8 mouse cellular contexts compared by ENCODE assay signal in the genomic region with DNA sequence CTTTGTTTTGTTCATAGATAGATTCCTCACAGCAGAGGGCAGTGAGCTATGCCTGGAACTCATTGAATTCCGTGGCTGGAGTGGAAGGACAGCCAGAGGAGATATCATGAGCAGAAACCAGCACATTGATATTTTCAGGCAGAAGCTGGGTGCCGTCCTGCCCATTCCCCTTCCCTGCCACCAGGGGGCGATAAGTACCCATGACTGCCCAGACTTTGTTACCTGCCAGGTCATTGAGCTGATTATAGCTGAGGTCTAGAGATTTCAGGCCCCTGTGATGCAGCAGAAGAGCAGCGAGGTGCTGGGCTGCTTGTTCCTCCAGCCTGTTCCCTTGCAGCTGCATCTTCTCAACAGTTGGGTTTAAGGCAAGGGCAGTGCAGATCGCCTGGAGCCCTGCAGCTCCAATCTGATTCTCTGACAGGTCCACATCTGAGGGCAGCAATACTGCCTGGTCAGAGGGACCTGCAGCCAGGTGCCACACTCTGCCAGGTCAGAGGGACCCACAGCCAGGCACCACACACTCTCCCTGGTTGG. TPM values are rescaled to one million over a fixed set of nuclear protein-coding genes. Genes with fewer than 3 reads are reported as not detected.
DNase-seq lines count a peak whose midpoint lies in the region; ATAC-seq and TF ChIP-seq lines count a peak whose summit lies in the region.

No protein-coding gene starts in this region.

- 0 out of 2 replicates have a peak, but pooled peaks have one; percentile 9 for ATAC-seq in intestine, postnatal 0 days

- no peak for TF ChIP-seq POLR2A in cortical plate, adult 2 months (IDR thresholded peaks at IDR 0.05; ENCODE audit: extremely low read depth, insufficient read depth, low read length)

- no peaks in the 10 kb centered on the region for H3K9me3 ChIP-seq in intestine, postnatal 0 days (ENCODE audit: control insufficient read depth)
- no peaks in the 10 kb centered on the region for H3K9me3 ChIP-seq in midbrain, embryonic 10.5 days (replicated peaks)

- no peaks in the 10 kb centered on the region for H3K36me3 ChIP-seq in intestine, postnatal 0 days (ENCODE audit: control insufficient read depth, insufficient read depth)
- no peaks in the 10 kb centered on the region for H3K36me3 ChIP-seq in midbrain, embryonic 10.5 days

- no peak overlapping the region for H3K9ac ChIP-seq in intestine, postnatal 0 days (ENCODE audit: low read depth, low read length)

- peak; percentile 48 for DNase-seq in ovary, adult 18-20 months (ENCODE audit: low spot score)
- no peak for DNase-seq in ovary, postnatal 10 days (ENCODE audit: low spot score)
- DNase-seq in gastrocnemius, postnatal 25 days: peak; percentile 35
- peak; percentile 73 for DNase-seq in left cerebral cortex, postnatal 4 days
- peak; percentile 76 for DNase-seq in midbrain, embryonic 10.5 days (ENCODE audit: low spot score)
- DNase-seq in skeletal muscle tissue, adult 2 months (ENCODE audit: low read depth, low spot score): peak; percentile 54

- WGBS in intestine, postnatal 0 days: 3% methylated on average over 5 of the region's 5 CpGs
- under 1% methylated on average over 5 of the region's 5 CpGs for WGBS in midbrain, embryonic 10.5 days

- intact Hi-C loops in left cerebral cortex, postnatal 4 days (cut with DNase I): loop anchor here (5.0 kb wide), 1 partner anchor 59 kb away; a partner anchor contains a TSS

- H3K27me3 ChIP-seq in intestine, postnatal 0 days (replicated peaks; ENCODE audit: control insufficient read depth, insufficient read depth, low read length): no peaks in the 10 kb centered on the region
- H3K27me3 ChIP-seq in midbrain, embryonic 10.5 days (ENCODE audit: low read depth, poor library complexity, severe bottlenecking): peaks cover 39% of the 10 kb centered on the region

- H3K27ac ChIP-seq in cortical plate, adult 2 months (ENCODE audit: insufficient read depth, low read length): no peak overlapping the region
- H3K27ac ChIP-seq in intestine, postnatal 0 days (ENCODE audit: low read depth, low read length): no peak overlapping the region
- peak overlapping the region; percentile 87 for H3K27ac ChIP-seq in midbrain, embryonic 10.5 days (replicated peaks)

- peak; percentile 96 for TF ChIP-seq CTCF in cortical plate, adult 2 months (IDR thresholded peaks at IDR 0.05; ENCODE audit: extremely low read depth, insufficient read depth, low read length)
- peak; percentile 99 for TF ChIP-seq CTCF in intestine, postnatal 0 days (IDR thresholded peaks at IDR 0.05; ENCODE audit: low read depth)

- peaks cover 7% of the 10 kb centered on the region; the same call in 1 of the 2 replicates for H3K4me1 ChIP-seq in cortical plate, adult 2 months (ENCODE audit: control insufficient read depth, insufficient read depth, low read length)
- H3K4me1 ChIP-seq in intestine, postnatal 0 days (replicated peaks; ENCODE audit: control insufficient read depth, insufficient read depth, low read length): no peaks in the 10 kb centered on the region; the same call in none of the 2 replicates
- H3K4me1 ChIP-seq in midbrain, embryonic 10.5 days: peaks cover 77% of the 10 kb centered on the region

- H3K4me2 ChIP-seq in intestine, postnatal 0 days (replicated peaks; ENCODE audit: low read depth): peak overlapping the region; percentile 51

- no peak overlapping the region for H3K4me3 ChIP-seq in cortical plate, adult 2 months (ENCODE audit: insufficient read depth, low read length)
- H3K4me3 ChIP-seq in intestine, postnatal 0 days (ENCODE audit: low read depth, low read length): no peak overlapping the region
- peak overlapping the region; percentile 45 for H3K4me3 ChIP-seq in midbrain, embryonic 10.5 days

RNA-seq across cellular contexts. Expression of a gene that starts 3.0 kb away (rescaled TPM):
- polyA plus RNA-seq in cortical plate, adult 2 months (2012; rRNA removed): 1.4 and 1.5 TPM in 2 replicates
- total RNA-seq in gastrocnemius, postnatal 25 days (2021): 1 to 10 TPM; 1.2 to 2.0 TPM
- 0.44 and 0.80 TPM in 2 replicates for polyA plus RNA-seq in intestine, postnatal 0 days (2015; fragmentation: Nextera tagmentation; extraction: Ambion mirVana)
- 1 to 10 TPM in 1 of 2 experiments, under 1 TPM in 1; 0.68 to 1.4 TPM for total RNA-seq in left cerebral cortex, postnatal 4 days (2021)
- 0.17 and 0.27 TPM in 2 replicates for polyA plus RNA-seq in midbrain, embryonic 10.5 days (2016; fragmentation: Nextera tagmentation; extraction: Ambion mirVana)

RNA-seq across cellular contexts. Expression of a gene that starts 3.7 kb away (rescaled TPM):
- 2.9 and 3.2 TPM in 2 replicates for polyA plus RNA-seq in cortical plate, adult 2 months (2012; rRNA removed)
- 1 to 10 TPM; 8.7 to 9.1 TPM for total RNA-seq in gastrocnemius, postnatal 25 days (2021)
- polyA plus RNA-seq in intestine, postnatal 0 days (2015; fragmentation: Nextera tagmentation; extraction: Ambion mirVana): 0.73 and 1.1 TPM in 2 replicates
- under 1 TPM; 0.36 to 0.68 TPM for total RNA-seq in left cerebral cortex, postnatal 4 days (2021)
- polyA plus RNA-seq in midbrain, embryonic 10.5 days (2016; fragmentation: Nextera tagmentation; extraction: Ambion mirVana): 0.62 and 0.75 TPM in 2 replicates

RNA-seq across cellular contexts. Expression of a gene that starts 25.0 kb away (rescaled TPM):
- 82.5 and 104 TPM in 2 replicates for polyA plus RNA-seq in cortical plate, adult 2 months (2012; rRNA removed)
- under 1 TPM; 0.32 to 0.36 TPM for total RNA-seq in gastrocnemius, postnatal 25 days (2021)
- 28.3 and 31.0 TPM in 2 replicates for polyA plus RNA-seq in intestine, postnatal 0 days (2015; fragmentation: Nextera tagmentation; extraction: Ambion mirVana)
- 10 to 100 TPM; 48.1 to 53.6 TPM for total RNA-seq in left cerebral cortex, postnatal 4 days (2021)
- 2.4 and 2.6 TPM in 2 replicates for polyA plus RNA-seq in midbrain, embryonic 10.5 days (2016; fragmentation: Nextera tagmentation; extraction: Ambion mirVana)

RNA-seq across cellular contexts. Expression of a gene that starts 27.1 kb away (rescaled TPM):
- polyA plus RNA-seq in cortical plate, adult 2 months (2012; rRNA removed): 64.9 and 82.8 TPM in 2 replicates
- total RNA-seq in gastrocnemius, postnatal 25 days (2021): 10 to 100 TPM; 12.8 to 14.5 TPM
- 65.1 and 67.4 TPM in 2 replicates for polyA plus RNA-seq in intestine, postnatal 0 days (2015; fragmentation: Nextera tagmentation; extraction: Ambion mirVana)
- 10 to 100 TPM; 34.5 to 36.4 TPM for total RNA-seq in left cerebral cortex, postnatal 4 days (2021)
- 52.0 and 56.9 TPM in 2 replicates for polyA plus RNA-seq in midbrain, embryonic 10.5 days (2016; fragmentation: Nextera tagmentation; extraction: Ambion mirVana)

RNA-seq across cellular contexts. Expression of a gene that starts 49.5 kb away (rescaled TPM):
- 330 and 345 TPM in 2 replicates for polyA plus RNA-seq in cortical plate, adult 2 months (2012; rRNA removed)
- 10 to 100 TPM; 19.2 to 23.6 TPM for total RNA-seq in gastrocnemius, postnatal 25 days (2021)
- polyA plus RNA-seq in intestine, postnatal 0 days (2015; fragmentation: Nextera tagmentation; extraction: Ambion mirVana): 129 and 137 TPM in 2 replicates
- total RNA-seq in left cerebral cortex, postnatal 4 days (2021): 100 to 1,000 TPM; 158 to 182 TPM
- polyA plus RNA-seq in midbrain, embryonic 10.5 days (2016; fragmentation: Nextera tagmentation; extraction: Ambion mirVana): 87.3 and 101 TPM in 2 replicates
